Mouse (Mus musculus): Measurements from ENCODE around the gene Mgat4a. TPM values are rescaled to one million over a fixed set of nuclear protein-coding genes. Genes with fewer than 3 reads are reported as not detected.

The Mgat4a gene
- polyA plus RNA-seq, 1 experiment, result 0.01 TPM

DNA sequence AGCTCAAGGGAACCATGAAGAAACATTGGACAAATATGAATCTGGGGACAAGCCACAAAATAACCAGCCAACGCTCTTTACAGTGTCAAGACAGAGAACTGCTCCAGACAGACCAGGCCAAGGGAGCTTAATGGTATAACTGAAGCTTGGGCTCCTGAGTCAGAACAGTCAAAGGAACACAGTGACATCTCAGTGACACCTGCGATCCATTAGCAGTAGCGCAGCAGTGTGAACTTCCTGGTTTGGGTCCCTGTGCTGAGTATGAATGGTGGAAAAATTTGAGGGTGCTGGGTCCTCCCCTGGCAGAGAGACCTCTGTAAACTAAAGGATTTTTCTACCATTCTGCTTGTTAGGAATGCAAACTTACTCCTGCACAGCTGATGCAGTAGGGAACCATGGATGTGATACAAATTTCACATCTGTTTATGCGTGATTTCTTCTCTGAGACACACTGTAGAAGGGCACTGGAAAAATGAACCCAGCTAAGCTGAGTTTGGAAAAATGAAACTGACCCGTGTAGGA is 50.1 kb downstream of the Mgat4a start:
- Histone ChIP-seq H3K4me1 (ENCODE audit: control insufficient read depth) (peaks cover 6% of the 10 kb centered on the region), H3K36me3 (ENCODE audit: control insufficient read depth) (peaks cover 3% of the 10 kb centered on the region; the same call in 1 of the 2 replicates), H3K4me3 (replicated peaks) (no peak overlapping the region), H3K9me3 (ENCODE audit: control insufficient read depth, low read length) (no peaks in the 10 kb centered on the region), H3K27me3 (ENCODE audit: control insufficient read depth) (no peaks in the 10 kb centered on the region)
- TF ChIP-seq GATA1 (IDR thresholded peaks at IDR 0.05; ENCODE audit: low read length), result no peak
- no peak for TF ChIP-seq TAL1 (IDR thresholded peaks at IDR 0.05; ENCODE audit: low read length)

DNA sequence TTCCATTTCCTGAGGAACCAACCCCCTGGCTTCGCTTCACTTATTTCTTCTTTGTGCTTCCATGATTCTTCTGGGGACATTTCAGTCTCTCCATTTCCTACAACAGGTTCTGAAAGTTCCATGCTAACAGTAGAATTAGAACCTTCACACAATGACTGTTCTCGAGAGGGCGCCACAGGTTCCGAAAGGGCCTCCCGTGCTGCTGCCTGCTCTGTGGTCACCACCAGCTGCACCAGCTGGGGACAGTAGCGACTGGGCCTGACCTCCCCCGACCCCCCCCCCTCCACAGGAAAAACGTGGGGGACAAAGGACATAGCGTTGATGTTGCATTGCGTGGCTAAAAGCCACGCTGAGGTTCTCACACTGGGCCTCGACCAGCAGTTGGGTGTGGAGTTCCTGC is 52.3 kb downstream of the Mgat4a start:
- Histone ChIP-seq H3K9me3 (ENCODE audit: control insufficient read depth, low read length) (no peaks in the 10 kb centered on the region), H3K4me1 (ENCODE audit: control insufficient read depth) (peaks cover 11% of the 10 kb centered on the region), H3K27me3 (ENCODE audit: control insufficient read depth) (no peaks in the 10 kb centered on the region), H3K36me3 (ENCODE audit: control insufficient read depth) (peaks cover 3% of the 10 kb centered on the region; the same call in 1 of the 2 replicates), H3K4me3 (replicated peaks) (no peak overlapping the region)
- no peak for TF ChIP-seq GATA1 (IDR thresholded peaks at IDR 0.05; ENCODE audit: low read length)
- TF ChIP-seq TAL1 (IDR thresholded peaks at IDR 0.05; ENCODE audit: low read length), result no peak

DNA sequence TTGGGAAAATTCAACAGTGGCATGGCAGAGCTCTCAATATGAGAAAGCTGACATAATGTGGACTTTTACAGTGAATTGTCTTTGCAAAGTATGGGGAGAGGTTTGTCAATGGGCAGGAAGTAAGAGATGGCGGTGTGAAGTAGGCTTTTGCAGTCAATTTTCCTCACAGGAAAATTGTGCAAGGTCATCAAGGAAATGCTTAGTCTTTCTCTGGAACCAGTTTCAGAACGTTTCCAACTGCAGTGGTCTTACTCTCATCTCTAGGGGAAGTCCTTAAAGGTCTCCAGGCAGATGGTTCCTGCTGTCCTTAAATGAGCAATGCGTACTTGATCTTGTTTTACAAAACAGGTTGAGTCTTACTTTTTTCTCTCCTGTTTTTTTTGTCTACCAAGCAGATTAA is 53.8 kb downstream of the Mgat4a start:
- H3K4me3 ChIP-seq (replicated peaks), result no peak overlapping the region
- no peaks in the 10 kb centered on the region for H3K27me3 ChIP-seq (ENCODE audit: control insufficient read depth)
- H3K4me1 ChIP-seq (ENCODE audit: control insufficient read depth), result peaks cover 11% of the 10 kb centered on the region
- peaks cover 3% of the 10 kb centered on the region; the same call in 1 of the 2 replicates for H3K36me3 ChIP-seq (ENCODE audit: control insufficient read depth)
- TF ChIP-seq GATA1 (IDR thresholded peaks at IDR 0.05; ENCODE audit: low read length) (no peak), TAL1 (IDR thresholded peaks at IDR 0.05; ENCODE audit: low read length) (no peak)
- H3K9me3 ChIP-seq (ENCODE audit: control insufficient read depth, low read length), result no peaks in the 10 kb centered on the region

DNA sequence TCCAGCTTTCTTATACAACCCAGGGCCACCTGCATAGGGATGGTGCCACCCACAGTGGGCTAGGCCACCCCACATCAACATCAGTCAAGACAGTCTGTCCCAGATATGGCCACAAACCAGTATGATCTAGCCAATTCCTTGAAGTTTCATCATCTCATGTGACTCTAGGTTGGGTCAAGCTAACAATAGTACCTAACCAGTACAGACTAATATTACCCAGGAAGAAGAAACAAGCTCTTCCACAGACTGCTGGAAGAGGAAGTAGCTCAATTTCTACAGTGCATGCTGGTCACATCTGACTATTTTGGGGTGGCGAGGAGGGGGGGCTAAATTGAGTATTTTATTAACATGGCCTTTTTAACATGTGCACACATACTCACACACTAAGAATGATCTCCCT is 54.4 kb downstream of the Mgat4a start:
- Histone ChIP-seq H3K4me3 (replicated peaks) (no peak overlapping the region), H3K9me3 (ENCODE audit: control insufficient read depth, low read length) (no peaks in the 10 kb centered on the region), H3K36me3 (ENCODE audit: control insufficient read depth) (peaks cover 3% of the 10 kb centered on the region; the same call in 1 of the 2 replicates), H3K4me1 (ENCODE audit: control insufficient read depth) (peaks cover 12% of the 10 kb centered on the region), H3K27me3 (ENCODE audit: control insufficient read depth) (no peaks in the 10 kb centered on the region)
- TF ChIP-seq GATA1 (IDR thresholded peaks at IDR 0.05; ENCODE audit: low read length) (no peak), TAL1 (IDR thresholded peaks at IDR 0.05; ENCODE audit: low read length) (no peak)

DNA sequence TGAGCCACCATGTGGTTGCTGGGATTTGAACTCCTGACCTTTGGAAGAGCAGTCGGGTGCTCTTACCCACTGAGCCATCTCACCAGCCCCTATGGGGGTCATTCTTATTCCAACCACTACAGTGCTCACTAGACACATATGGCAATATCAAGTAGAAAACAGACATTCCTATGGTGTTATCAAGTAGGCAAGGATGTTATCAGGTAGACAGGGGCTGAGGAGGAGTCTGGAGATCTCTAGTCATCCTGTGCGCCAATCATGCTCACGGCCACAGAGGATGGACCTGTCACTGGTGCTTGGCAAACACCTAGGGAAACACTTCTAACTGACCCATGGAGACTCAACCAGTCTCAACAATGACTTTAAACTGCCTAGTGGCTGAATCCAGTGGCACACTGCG is 56.2 kb downstream of the Mgat4a start:
- peaks cover 3% of the 10 kb centered on the region; the same call in 1 of the 2 replicates for H3K36me3 ChIP-seq (ENCODE audit: control insufficient read depth)
- no peaks in the 10 kb centered on the region for H3K27me3 ChIP-seq (ENCODE audit: control insufficient read depth)
- H3K4me1 ChIP-seq (ENCODE audit: control insufficient read depth), result peaks cover 31% of the 10 kb centered on the region
- no peaks in the 10 kb centered on the region for H3K9me3 ChIP-seq (ENCODE audit: control insufficient read depth, low read length)
- H3K4me3 ChIP-seq (replicated peaks), result no peak overlapping the region
- no peak for TF ChIP-seq GATA1 (IDR thresholded peaks at IDR 0.05; ENCODE audit: low read length)
- TF ChIP-seq TAL1 (IDR thresholded peaks at IDR 0.05; ENCODE audit: low read length), result no peak

DNA sequence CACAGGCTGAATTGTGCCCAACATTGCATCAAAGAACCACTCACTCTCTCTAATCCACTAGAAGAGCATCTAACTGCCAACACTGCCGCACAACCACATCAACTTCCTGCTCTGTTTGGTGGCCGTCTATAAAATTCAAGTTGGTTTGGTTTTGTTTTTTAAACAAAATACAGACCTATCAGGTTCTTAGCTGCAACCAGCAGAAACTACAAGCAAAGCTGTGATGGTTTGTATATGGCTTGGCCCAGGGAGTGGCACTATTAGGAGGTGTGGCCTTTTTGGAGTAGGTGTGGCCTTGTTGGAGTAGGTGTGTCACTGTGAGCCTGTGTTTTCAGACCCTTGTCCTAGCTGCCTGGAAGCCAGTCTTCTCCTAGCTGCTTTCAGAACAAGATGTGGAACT is 59.5 kb downstream of the Mgat4a start:
- Histone ChIP-seq H3K4me3 (replicated peaks) (no peak overlapping the region), H3K4me1 (ENCODE audit: control insufficient read depth) (peaks cover 63% of the 10 kb centered on the region), H3K9me3 (ENCODE audit: control insufficient read depth, low read length) (no peaks in the 10 kb centered on the region), H3K27me3 (ENCODE audit: control insufficient read depth) (no peaks in the 10 kb centered on the region), H3K36me3 (ENCODE audit: control insufficient read depth) (no peaks in the 10 kb centered on the region)
- TF ChIP-seq TAL1 (IDR thresholded peaks at IDR 0.05; ENCODE audit: low read length) (no peak), GATA1 (IDR thresholded peaks at IDR 0.05; ENCODE audit: low read length) (no peak)

DNA sequence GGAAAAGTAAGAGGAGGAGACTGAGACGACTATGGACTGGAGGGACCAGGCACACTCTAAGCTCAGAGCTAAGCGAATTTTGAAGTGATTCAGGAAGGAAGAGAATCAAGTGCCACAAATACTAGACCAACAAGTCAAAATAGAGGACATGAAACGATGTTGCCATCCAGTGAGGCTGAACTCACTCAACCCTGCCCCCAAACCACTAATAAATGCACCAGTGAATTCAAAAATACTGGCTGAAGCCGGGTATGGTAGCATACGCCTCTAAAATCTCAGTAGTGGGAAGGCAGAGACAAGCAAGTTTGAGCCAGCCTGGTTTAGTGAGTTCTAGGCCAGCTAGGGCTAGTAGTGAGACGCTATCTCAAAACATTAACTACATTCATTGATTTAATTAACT is 60.1 kb downstream of the Mgat4a start:
- no peak overlapping the region for H3K4me3 ChIP-seq (replicated peaks)
- no peaks in the 10 kb centered on the region for H3K9me3 ChIP-seq (ENCODE audit: control insufficient read depth, low read length)
- TF ChIP-seq TAL1 (IDR thresholded peaks at IDR 0.05; ENCODE audit: low read length), result no peak
- no peak for TF ChIP-seq GATA1 (IDR thresholded peaks at IDR 0.05; ENCODE audit: low read length)
- no peaks in the 10 kb centered on the region for H3K36me3 ChIP-seq (ENCODE audit: control insufficient read depth)
- H3K4me1 ChIP-seq (ENCODE audit: control insufficient read depth), result peaks cover 67% of the 10 kb centered on the region
- H3K27me3 ChIP-seq (ENCODE audit: control insufficient read depth), result no peaks in the 10 kb centered on the region

DNA sequence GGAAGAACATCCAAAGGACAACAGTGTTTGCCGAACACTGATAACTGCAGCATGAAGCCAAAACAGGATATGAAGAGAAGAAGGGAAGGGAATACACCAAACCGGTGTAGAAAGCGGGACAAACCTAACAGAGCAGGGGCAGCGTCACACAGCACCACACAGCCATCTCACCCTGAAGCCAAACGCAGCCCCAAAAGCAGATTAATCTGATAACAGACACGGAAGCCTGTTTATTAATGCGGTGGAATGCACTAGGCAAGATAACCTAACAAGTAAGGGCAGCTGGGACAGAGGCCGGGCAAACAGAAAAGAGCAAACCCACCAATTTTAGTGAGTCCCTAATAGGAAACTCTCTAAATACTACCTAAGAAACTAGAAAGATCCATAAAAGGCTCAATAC is 61.1 kb downstream of the Mgat4a start:
- peaks cover 69% of the 10 kb centered on the region for H3K4me1 ChIP-seq (ENCODE audit: control insufficient read depth)

DNA sequence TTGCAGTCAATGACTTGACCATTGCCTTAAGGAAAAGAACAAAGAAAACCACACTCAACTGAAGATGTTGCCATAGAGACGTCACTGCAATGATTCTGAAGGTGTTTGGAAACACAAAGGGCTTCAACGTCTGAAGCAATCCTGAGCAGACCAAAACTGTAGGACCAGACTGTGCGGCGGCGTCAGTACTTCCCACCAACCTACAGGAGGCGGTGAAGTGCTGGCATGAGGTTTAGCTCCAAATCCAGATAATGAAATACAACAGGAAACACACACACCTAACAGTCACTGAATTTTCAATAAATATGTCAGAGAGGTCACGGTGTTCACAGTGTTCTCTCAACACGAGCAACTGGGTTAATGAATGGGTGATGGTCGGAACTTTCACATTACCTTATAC is 61.7 kb downstream of the Mgat4a start:
- H3K9me3 ChIP-seq (ENCODE audit: control insufficient read depth, low read length), result no peaks in the 10 kb centered on the region

More for the DNA sequence above, 61.1 kb downstream of the Mgat4a start:
- no peaks in the 10 kb centered on the region for H3K9me3 ChIP-seq (ENCODE audit: control insufficient read depth, low read length)
- H3K4me3 ChIP-seq (replicated peaks), result peak overlapping the region; percentile 67
- no peaks in the 10 kb centered on the region for H3K27me3 ChIP-seq (ENCODE audit: control insufficient read depth)
- no peaks in the 10 kb centered on the region; the same call in 1 of the 2 replicates for H3K36me3 ChIP-seq (ENCODE audit: control insufficient read depth)
- no peak for TF ChIP-seq GATA1 (IDR thresholded peaks at IDR 0.05; ENCODE audit: low read length)

DNA sequence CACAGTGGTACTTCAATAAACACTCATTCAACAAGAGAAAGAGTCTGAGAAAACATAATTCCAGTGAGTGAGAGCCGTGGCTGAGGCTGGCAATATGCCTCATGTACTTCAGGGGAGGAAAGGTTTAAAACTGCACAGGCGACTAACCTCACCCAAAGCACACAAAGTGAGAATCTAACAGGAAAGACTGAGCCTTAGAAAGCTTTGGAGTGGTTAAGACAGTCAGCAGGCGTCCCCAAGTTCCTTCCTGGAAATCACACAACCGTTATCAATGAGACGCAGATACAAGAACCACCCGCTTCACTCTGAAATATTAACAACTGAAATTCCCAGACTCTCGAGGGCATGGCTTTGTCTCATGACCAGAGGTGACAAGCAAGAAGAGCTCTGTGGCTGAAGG is 62.4 kb downstream of the Mgat4a start:
- Histone ChIP-seq H3K9me3 (ENCODE audit: control insufficient read depth, low read length) (no peaks in the 10 kb centered on the region), H3K27me3 (ENCODE audit: control insufficient read depth) (no peaks in the 10 kb centered on the region), H3K4me3 (replicated peaks) (peak overlapping the region; percentile 67), H3K4me1 (ENCODE audit: control insufficient read depth) (peaks cover 74% of the 10 kb centered on the region), H3K36me3 (ENCODE audit: control insufficient read depth) (no peaks in the 10 kb centered on the region; the same call in 1 of the 2 replicates)
- TF ChIP-seq TAL1 (IDR thresholded peaks at IDR 0.05; ENCODE audit: low read length) (peak; percentile 40; the same call in 2 of the 3 replicates), GATA1 (IDR thresholded peaks at IDR 0.05; ENCODE audit: low read length) (no peak)

More for the DNA sequence above, 61.7 kb downstream of the Mgat4a start:
- Histone ChIP-seq H3K36me3 (ENCODE audit: control insufficient read depth) (no peaks in the 10 kb centered on the region; the same call in 1 of the 2 replicates), H3K4me3 (replicated peaks) (peak overlapping the region; percentile 67), H3K27me3 (ENCODE audit: control insufficient read depth) (no peaks in the 10 kb centered on the region), H3K4me1 (ENCODE audit: control insufficient read depth) (peaks cover 70% of the 10 kb centered on the region)
- TF ChIP-seq TAL1 (IDR thresholded peaks at IDR 0.05; ENCODE audit: low read length) (no peak), GATA1 (IDR thresholded peaks at IDR 0.05; ENCODE audit: low read length) (peak; percentile 31; the same call in 1 of the 2 replicates)

Data from erythroblast, embryonic 14.5 days (primary cell).